Mouse (Mus musculus): ENCODE results near the gene Shroom2. TPM values are rescaled to one million over a fixed set of nuclear protein-coding genes. Genes with fewer than 3 reads are reported as not detected.

Gene Shroom2
- polyA plus RNA-seq (2012; rRNA removed) (0.76 and 0.97 TPM in 2 replicates), polyA plus RNA-seq (2014; fragmentation: Nextera tagmentation; extraction: Ambion mirVana) (1.1 TPM in 2 replicates)

- Histone ChIP-seq H3K36me3 (replicated peaks; ENCODE audit: control insufficient read depth, insufficient read depth, low read depth) (no peaks in the 10 kb centered on the region), H3K4me3 (ENCODE audit: insufficient read depth in 1 of 2, low read depth in 2 of 2, low read length in 2 of 2) (peak within 1 kb of the TSS; percentile 43 to 44), H3K27ac (no peak within 1 kb of the TSS), H3K9me3 (ENCODE audit: control insufficient read depth, low read length) (no peaks in the 10 kb centered on the region), H3K9ac (replicated peaks) (no peak within 1 kb of the TSS), H3K27me3 (ENCODE audit: control insufficient read depth, insufficient read depth, low read length) (peaks cover 14% of the 10 kb centered on the region), H3K4me1 (replicated peaks; ENCODE audit: control insufficient read depth in 2 of 2, insufficient read depth in 2 of 2, low read length in 1 of 2) (no peaks in the 10 kb centered on the region), H3K4me2 (ENCODE audit: low read depth) (peak within 1 kb of the TSS; percentile 22; the same call in 1 of the 2 replicates)
- TF ChIP-seq CTCF (IDR thresholded peaks at IDR 0.05; ENCODE audit: low read depth): no peak
- no peak for TF ChIP-seq EP300 (IDR thresholded peaks at IDR 0.05; ENCODE audit: low read depth)
- peak; percentile 52; the same call in 1 of the 2 replicates for ATAC-seq (ENCODE audit: insufficient read depth)
- no peak for DNase-seq (ENCODE audit: low read depth in 3 of 3, low spot score in 3 of 3)
- WGBS (ENCODE audit: insufficient replicate concordance): 6% methylated on average over 44 of the region's 55 CpGs
Observed at GRCm38 (mm10) chrX:152768891-152769599, at the start of gene Shroom2. Gene Shroom2 (minus strand): TSS chrX:152769465.

- H3K27ac ChIP-seq: no peak overlapping the region
- H3K4me1 ChIP-seq (replicated peaks; ENCODE audit: control insufficient read depth in 2 of 2, insufficient read depth in 2 of 2, low read length in 1 of 2): no peaks in the 10 kb centered on the region
- peak; percentile 3; the same call in 1 of the 2 replicates for TF ChIP-seq CTCF (IDR thresholded peaks at IDR 0.05; ENCODE audit: low read depth)
- TF ChIP-seq EP300 (IDR thresholded peaks at IDR 0.05; ENCODE audit: low read depth): no peak
- no peak overlapping the region for H3K4me3 ChIP-seq (ENCODE audit: insufficient read depth in 1 of 2, low read depth in 2 of 2, low read length in 2 of 2)
- no peaks in the 10 kb centered on the region for H3K27me3 ChIP-seq (ENCODE audit: control insufficient read depth, insufficient read depth, low read length)
- ATAC-seq (ENCODE audit: insufficient read depth): no peak
- H3K9me3 ChIP-seq (ENCODE audit: control insufficient read depth, low read length): no peaks in the 10 kb centered on the region
- no peak overlapping the region for H3K9ac ChIP-seq (replicated peaks)
- no peak overlapping the region for H3K4me2 ChIP-seq (ENCODE audit: low read depth)
- H3K36me3 ChIP-seq (replicated peaks; ENCODE audit: control insufficient read depth, insufficient read depth, low read depth): no peaks in the 10 kb centered on the region
- no peak for DNase-seq (ENCODE audit: low read depth in 3 of 3, low spot score in 3 of 3)
Observed at GRCm38 (mm10) chrX:152818996-152819395, 49.7 kb upstream of the Shroom2 start.

GRCm38 (mm10) chrX:152813339-152813738 lies 44.1 kb upstream of the Shroom2 start:
- no peak for TF ChIP-seq EP300 (IDR thresholded peaks at IDR 0.05; ENCODE audit: low read depth)
- no peak for TF ChIP-seq CTCF (IDR thresholded peaks at IDR 0.05; ENCODE audit: low read depth)
- no peak for DNase-seq (ENCODE audit: low read depth in 3 of 3, low spot score in 3 of 3)
- H3K9ac ChIP-seq (replicated peaks): no peak overlapping the region
- WGBS (ENCODE audit: insufficient replicate concordance): 26% methylated on average over 3 of the region's 3 CpGs
- H3K4me3 ChIP-seq (ENCODE audit: insufficient read depth in 1 of 2, low read depth in 2 of 2, low read length in 2 of 2): no peak overlapping the region
- no peaks in the 10 kb centered on the region for H3K9me3 ChIP-seq (ENCODE audit: control insufficient read depth, low read length)
- no peak for ATAC-seq (ENCODE audit: insufficient read depth)
- no peaks in the 10 kb centered on the region for H3K36me3 ChIP-seq (replicated peaks; ENCODE audit: control insufficient read depth, insufficient read depth, low read depth)
- no peaks in the 10 kb centered on the region for H3K27me3 ChIP-seq (ENCODE audit: control insufficient read depth, insufficient read depth, low read length)
- no peaks in the 10 kb centered on the region for H3K4me1 ChIP-seq (replicated peaks; ENCODE audit: control insufficient read depth in 2 of 2, insufficient read depth in 2 of 2, low read length in 1 of 2)
- no peak overlapping the region for H3K27ac ChIP-seq
- no peak overlapping the region for H3K4me2 ChIP-seq (ENCODE audit: low read depth)

DNA sequence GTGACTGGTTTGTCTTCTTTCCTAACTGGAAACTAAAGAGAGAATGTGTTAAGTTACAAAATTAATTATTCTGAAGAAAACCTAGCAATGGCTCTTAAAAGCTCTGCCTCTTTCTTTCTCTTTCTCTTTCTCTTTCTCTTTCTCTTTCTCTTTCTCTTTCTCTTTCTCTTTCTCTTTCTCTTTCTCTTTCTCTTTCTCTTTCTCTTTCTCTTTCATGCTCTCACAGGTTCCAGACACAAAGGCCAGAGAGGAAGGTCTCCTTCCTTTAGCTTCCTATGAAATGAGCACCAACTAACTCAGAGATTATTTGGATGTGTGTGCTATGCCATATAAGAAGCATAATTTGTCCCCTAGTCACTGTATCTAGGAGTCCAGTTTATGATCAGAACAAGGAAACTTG lies 36.1 kb upstream of the Shroom2 start:
- DNase-seq (ENCODE audit: low read depth in 3 of 3, low spot score in 3 of 3): no peak
- Histone ChIP-seq H3K4me3 (ENCODE audit: insufficient read depth in 1 of 2, low read depth in 2 of 2, low read length in 2 of 2) (no peak overlapping the region), H3K27me3 (ENCODE audit: control insufficient read depth, insufficient read depth, low read length) (no peaks in the 10 kb centered on the region), H3K4me1 (replicated peaks; ENCODE audit: control insufficient read depth in 2 of 2, insufficient read depth in 2 of 2, low read length in 1 of 2) (no peaks in the 10 kb centered on the region), H3K9ac (replicated peaks) (no peak overlapping the region), H3K9me3 (ENCODE audit: control insufficient read depth, low read length) (no peaks in the 10 kb centered on the region), H3K36me3 (replicated peaks; ENCODE audit: control insufficient read depth, insufficient read depth, low read depth) (no peaks in the 10 kb centered on the region), H3K27ac (no peak overlapping the region), H3K4me2 (ENCODE audit: low read depth) (no peak overlapping the region)
- no peak for ATAC-seq (ENCODE audit: insufficient read depth)
- no peak for TF ChIP-seq EP300 (IDR thresholded peaks at IDR 0.05; ENCODE audit: low read depth)

DNA sequence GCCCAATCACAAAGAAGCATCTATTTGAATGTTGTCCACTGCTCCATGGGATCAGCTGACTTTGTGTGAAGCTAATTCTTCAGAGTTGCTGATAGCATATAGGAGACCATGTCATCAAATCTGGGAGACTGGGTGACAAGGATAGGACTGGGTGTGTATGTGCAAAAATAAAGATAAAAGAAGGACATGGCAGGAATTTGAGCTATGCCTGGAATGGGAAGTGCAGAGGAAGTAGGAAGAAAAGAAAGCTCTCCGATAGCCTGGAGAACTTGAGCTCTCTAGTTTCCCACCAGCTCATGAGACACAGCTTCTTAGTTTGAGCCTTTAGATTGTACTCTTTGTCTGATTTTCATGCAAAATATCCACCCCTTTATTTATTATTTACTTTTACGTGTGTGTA lies 19.3 kb upstream of the Shroom2 start:
- H3K4me1 ChIP-seq (replicated peaks; ENCODE audit: control insufficient read depth in 2 of 2, insufficient read depth in 2 of 2, low read length in 1 of 2): no peaks in the 10 kb centered on the region
- no peak overlapping the region for H3K27ac ChIP-seq
- no peaks in the 10 kb centered on the region for H3K36me3 ChIP-seq (replicated peaks; ENCODE audit: control insufficient read depth, insufficient read depth, low read depth)
- TF ChIP-seq EP300 (IDR thresholded peaks at IDR 0.05; ENCODE audit: low read depth): no peak
- no peak for TF ChIP-seq CTCF (IDR thresholded peaks at IDR 0.05; ENCODE audit: low read depth)
- no peak overlapping the region for H3K4me3 ChIP-seq (ENCODE audit: insufficient read depth in 1 of 2, low read depth in 2 of 2, low read length in 2 of 2)
- no peaks in the 10 kb centered on the region for H3K9me3 ChIP-seq (ENCODE audit: control insufficient read depth, low read length)
- no peak overlapping the region for H3K9ac ChIP-seq (replicated peaks)
- DNase-seq (ENCODE audit: low read depth in 3 of 3, low spot score in 3 of 3): no peak
- WGBS (ENCODE audit: insufficient replicate concordance): 50% methylated on average over 2 of the region's 2 CpGs
- ATAC-seq (ENCODE audit: insufficient read depth): no peak
- H3K4me2 ChIP-seq (ENCODE audit: low read depth): no peak overlapping the region
- H3K27me3 ChIP-seq (ENCODE audit: control insufficient read depth, insufficient read depth, low read length): no peaks in the 10 kb centered on the region

All from liver, embryonic 14.5 days (tissue).